Mouse (Mus musculus) heart, postnatal 10 days (tissue): ENCODE measurements at regions not wholly inside any gene's neighbourhood (a gene's known extent, or its start where the extent isn't known, plus 50 kb on each side); places are given as distances from the start of the nearest gene placed in this dataset.
"Not testable (repeated sequence)": the region's sequence is repeated elsewhere in the genome, so short reads cannot be mapped to it uniquely, and the experiment has no call there.

Source experiments
- DNase-seq, 2 experiments: peaks; one replicate each; pipeline ENCODE4 v3.0.0; 2021
- intact Hi-C: fragments of 180-260 bp; cut with DNase I; formaldehyde crosslinking; loops from one replicate; pipeline ENCODE4 v1.15.1; 2025

DNA sequence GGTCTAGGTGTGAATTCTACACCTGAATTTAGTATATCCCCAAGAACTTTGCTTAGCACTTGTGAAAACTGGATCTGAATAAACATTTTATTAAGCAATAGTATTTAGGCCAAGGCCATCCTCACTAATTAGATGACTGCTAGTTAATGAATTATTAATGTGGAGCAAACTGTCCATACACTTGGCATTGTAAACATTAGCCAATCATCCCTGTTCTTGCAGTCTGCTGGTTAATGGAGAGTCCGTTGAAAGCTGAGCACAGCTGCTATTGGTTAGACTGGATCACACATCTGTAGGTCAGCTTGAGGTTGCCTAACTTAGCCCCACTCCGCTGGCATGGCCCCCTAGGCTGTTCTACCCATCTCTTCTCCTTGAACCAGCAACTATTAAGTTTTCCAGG lies 826.2 kb upstream of the 4930452B06Rik start:
- intact Hi-C loops: no loop called here
- no peak for DNase-seq

DNA sequence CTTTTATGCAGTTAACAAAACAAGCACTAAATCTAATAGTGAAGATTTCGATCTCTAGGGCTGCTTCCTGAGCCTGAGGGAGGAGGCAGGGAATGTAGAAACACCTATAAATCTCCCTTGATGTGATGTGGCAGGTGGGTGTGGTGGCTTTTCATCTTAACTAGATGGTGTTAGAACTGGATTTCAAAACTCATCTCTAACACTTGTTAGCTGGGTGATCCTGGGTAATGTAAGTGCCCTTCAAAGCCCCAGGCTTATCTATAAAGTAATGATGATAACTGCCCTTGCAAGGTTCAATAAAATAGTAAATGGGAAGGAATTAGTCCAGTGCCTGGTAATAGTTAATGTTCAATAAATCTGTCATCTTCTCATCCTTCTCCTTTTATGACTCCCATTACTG lies 822.5 kb upstream of the 4930452B06Rik start:
- no peak for DNase-seq
- intact Hi-C loops: no loop called here

DNA sequence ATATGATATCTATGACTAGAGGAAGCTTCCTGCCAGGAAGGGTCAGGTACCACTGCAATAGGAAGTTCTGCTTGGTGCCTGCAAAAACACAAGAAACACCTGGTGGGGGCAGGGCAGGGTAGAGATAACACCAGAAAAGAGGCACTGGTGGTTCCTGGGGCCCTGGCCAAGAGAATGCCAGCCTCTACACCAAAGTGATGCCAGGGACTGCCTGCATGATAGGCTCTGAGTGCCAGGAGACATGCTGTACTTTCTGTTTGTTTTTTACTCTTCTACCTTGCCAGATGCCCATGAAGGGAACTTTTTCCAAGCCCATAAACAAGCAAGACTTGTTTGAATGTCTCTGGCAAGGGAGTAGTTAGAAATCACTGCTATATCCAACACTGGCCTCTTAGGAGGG lies 812.9 kb upstream of the 4930452B06Rik start:
- no peak for DNase-seq
- intact Hi-C loops: no loop called here

DNA sequence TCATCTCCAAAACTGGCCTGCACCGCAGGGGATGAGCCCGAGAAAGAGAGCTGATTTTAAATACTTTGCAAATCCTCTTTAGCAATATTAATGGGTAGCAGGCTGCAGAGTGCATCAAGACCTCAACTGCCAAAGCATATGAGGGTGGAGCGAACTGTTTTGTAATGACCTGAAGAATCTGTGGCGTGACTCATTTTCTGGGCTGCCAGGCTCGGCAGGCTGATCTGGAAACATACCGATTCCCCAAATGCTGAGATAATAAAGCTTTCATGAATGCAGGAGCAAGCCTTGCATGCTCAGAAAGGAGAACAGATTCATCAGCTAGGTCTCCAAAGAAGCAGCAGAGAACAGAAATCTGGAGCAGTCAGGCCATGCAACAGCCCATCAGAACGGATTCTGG lies 809.1 kb upstream of the 4930452B06Rik start:
- intact Hi-C loops: no loop called here
- DNase-seq: peak; percentile 21 to 30

DNA sequence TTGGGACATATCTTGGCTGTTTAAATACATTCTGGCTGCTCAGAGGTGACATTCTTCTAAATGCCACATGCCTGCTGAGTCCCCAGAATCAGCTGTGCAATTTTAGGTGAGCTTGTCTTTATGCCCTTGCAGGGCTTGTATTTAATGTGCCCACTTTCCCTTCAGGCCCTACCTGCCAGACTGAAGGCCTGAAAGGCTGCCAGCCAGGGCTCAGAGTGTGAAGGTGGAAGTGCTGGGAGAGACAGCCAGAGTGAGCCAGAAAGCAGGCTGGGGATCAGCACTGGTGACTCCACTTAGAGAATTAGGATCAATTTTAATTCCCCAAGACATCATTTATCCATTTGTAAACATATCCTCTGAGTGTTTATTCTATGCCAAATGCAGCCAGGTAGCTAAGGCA lies 803.6 kb upstream of the 4930452B06Rik start:
- intact Hi-C loops: no loop called here

DNA sequence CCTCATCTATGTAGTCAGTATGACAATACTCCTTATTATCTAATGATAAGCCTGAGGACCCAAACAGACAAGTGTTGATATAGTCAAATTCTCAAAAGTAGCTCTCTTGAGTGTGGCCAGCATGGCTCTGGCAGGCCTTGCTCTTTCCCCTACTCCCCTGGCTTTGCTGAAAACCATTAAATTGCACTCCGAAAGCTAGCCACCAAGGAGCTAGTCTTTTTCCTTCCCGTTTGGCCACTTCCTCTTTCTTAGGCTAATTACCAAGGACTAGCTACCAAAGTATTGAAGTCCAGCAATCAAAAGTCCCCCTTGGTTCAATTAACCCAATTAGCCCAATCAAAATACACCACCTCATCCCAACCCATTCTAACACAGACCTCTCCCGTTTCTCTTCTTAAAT lies 802.6 kb upstream of the 4930452B06Rik start:
- no peak for DNase-seq
- intact Hi-C loops: no loop called here

More for the DNA sequence above, 803.6 kb upstream of the 4930452B06Rik start:
- DNase-seq: no peak

DNA sequence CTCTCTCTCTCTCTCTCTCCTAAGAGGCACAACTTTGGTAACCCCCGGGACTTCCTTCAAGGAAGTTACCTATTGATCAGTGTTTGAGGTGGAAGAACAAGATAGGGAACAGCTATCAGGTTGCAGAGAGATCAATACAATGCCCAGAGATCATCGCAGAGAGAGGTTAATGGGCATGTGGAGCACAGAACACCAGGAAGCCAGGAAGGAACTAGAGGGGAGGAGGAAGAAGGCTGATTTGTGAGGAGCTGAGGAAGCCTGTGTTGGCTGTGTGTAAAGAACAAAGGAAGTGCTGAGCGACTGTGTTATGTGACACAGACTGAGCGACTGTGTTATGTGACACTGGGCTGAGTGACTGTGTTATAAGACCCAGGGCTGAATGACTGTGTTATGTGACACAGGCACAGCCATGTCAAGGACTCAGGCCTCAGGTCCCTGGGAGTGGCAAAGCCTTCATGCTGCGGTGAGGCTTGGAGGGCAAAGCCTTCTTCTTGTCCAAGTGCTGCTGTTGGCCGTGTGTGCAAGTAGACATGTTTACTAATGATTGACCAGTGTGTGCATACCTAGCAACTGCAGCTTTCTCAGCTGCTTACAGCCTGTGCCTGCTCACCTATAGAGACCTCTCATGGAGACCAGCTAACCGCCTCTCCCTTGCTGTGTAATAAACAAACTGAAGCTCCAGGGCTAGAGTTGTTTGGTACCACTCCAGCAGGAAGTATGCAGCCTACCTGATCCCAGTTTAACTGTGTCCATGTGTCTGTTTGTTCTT lies 801.8 kb upstream of the 4930452B06Rik start:
- intact Hi-C loops: no loop called here
- DNase-seq: no peak

DNA sequence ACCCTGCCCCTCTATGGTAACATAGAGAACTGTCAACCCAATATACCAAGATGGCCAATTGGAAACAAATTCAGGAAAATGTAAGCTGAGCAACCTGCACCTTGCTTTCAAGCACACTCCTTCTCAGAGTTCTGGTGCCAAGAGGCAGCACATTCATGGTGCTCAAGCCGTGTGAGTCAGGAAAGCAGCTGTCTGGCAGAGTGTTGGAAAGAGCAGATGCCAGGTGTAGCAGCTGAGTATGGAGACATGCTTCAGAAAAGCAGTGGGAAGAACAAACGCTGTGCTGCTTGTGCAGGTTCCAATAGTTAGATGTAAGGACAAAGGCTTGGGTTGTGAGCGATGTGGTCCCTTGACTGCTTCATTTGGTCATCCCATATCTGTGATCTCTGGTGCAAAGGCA lies 794.0 kb upstream of the 4930452B06Rik start:
- DNase-seq: no peak
- intact Hi-C loops: no loop called here

DNA sequence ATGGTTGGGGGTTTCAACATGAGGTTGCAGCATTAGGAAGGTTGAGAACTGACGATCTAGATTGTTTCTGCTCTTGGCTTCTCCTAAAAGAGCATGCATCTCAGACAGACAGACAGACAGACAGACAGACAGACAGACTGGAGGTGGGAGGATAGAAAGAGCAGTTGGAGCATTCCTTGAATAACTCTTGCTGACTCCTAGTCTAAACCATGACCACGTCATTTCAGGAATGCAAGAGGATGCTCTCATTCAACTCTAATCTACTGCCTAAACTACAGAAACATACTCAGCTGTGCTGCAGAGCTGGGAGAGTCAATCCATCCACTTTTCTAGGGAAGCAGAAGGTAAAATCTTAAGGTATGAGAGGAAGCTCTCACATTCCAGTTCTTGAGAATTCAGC lies 792.8 kb upstream of the 4930452B06Rik start:
- intact Hi-C loops: no loop called here

DNA sequence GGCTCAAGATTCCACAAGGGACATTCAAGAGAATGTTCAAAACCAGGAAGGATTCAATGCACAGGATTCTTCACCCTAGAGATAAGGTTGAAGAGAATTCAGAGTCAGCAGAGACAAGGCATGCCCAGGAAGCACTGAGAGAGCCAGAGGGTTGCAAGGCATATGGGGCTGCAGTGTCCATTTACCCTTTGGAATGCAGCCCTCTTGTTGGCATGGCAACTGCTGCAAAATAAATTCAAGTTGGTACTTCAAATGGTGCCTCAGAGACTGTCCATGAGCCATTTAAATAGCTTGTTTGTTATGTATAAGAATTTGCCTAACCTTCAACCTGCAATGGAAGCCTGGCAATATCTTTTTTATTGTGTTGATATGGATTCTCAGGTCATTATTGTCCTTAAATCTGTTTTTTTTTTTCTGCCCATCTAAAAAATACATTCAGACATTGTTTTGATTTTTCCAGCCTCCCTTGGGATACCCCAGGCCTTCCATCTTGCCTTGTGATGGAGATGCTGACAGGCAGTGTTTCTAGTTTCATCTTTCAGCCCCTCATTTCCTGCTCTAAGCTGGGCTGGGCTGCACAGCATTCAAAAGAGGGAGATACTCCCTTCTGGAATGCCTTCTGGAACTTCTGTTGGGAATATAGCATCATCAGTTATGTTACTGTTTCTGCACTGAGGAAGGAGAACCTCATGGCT lies 791.9 kb upstream of the 4930452B06Rik start:
- intact Hi-C loops: no loop called here
- no peak for DNase-seq

More for the DNA sequence above, 792.8 kb upstream of the 4930452B06Rik start:
- no peak for DNase-seq

DNA sequence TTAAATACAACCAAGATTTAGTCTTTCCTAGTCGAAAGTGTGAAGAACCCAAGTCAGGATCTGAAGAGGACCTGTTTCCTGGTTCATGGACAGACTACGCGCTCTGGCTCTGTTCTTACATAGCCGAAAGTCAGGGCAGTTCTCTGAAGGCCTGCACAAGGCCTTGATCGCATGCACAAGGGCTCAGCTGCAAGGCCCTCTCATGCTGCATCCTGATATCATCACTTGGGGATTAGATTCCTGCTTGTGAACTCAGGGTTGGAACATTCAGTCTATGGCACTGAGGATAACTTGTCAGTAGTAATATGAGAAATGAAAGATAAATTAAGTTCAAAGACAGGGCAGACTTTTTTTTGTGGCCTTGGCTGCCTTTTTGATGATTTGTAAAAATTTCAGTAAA lies 789.9 kb upstream of the 4930452B06Rik start:
- intact Hi-C loops: no loop called here
- no peak for DNase-seq

DNA sequence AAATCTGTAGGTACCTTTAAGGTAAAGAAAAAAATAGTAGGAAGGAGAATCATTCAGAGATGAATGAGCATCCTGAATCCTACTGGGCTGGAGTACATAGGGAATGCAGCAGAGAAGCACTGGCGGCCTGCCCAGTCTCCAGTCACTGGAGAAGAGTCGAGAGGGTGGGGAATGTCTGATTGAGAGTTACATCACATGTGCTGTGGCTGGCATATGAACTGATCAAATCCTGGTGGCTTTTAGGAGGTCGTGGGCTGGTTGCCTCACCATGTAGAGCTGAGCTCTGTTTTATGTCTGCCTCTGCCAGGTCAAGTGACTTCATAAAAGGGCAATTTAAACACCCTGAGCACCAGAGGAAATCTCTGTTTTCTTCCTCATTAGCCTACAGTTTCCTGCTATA lies 783.9 kb upstream of the 4930452B06Rik start:
- intact Hi-C loops: no loop called here
- DNase-seq: peak; percentile 50 to 57

DNA sequence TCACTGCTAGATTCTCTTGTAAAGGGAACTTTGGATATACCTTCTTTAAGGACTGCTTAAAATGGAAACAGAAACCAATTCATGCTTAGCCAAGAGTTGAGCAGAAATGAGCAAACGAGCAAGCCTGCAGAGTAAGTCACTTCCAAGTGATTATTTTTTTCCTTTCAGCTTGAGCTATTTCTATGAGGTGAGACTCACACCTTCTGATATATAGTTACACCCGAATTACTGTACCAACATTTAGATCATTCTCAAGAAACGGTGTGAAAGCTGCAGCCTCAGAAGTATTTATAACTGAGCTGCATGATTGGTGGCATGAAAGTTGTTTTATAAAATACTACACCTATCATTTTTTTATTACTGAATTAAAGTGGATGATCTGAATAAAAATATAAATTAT lies 771.9 kb upstream of the 4930452B06Rik start:
- DNase-seq: no peak
- intact Hi-C loops: no loop called here

DNA sequence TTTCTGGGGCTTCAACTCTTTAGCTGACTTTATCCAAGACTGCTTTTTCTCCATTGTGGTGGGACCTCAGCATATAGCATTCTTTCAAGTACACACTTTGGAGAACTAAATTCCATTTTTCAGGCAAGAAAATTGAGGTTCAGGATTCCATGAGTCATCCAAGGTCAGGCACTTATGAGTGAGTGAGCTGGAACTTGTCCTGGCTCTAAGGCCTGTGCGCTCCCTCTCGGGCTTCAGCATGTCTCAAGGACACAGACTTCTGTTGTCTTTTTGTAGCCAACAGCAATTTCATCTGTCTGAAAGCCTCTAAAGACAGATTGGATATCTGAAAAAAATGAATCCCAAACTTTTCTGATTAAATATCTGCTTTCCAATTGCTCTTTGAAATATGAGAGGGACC lies 769.1 kb upstream of the 4930452B06Rik start:
- intact Hi-C loops: no loop called here
- no peak for DNase-seq

DNA sequence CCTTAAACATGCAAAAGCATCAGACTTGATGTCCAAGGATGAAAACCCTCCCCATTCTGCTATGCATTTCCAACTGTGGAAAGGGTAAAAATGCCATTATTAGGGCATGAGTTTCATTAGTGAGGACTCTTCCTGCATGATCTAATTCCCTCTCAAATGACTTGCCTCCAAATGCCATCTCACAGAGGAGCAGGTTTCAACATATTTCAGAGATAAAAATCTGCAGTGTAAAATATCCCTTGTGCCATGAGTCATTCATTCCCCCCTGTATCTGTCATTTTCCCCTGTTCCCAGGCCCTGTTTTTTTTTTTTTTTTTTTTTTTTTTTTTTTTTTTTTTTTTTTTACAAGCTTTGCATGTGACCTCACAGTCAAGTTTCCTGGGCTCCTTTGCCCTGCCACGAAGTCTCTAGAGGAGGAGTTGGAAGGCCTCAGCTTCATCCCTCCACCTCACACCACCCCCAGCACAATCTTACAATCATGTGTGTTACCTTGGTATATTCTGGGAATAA lies 767.1 kb upstream of the 4930452B06Rik start:
- intact Hi-C loops: no loop called here

DNA sequence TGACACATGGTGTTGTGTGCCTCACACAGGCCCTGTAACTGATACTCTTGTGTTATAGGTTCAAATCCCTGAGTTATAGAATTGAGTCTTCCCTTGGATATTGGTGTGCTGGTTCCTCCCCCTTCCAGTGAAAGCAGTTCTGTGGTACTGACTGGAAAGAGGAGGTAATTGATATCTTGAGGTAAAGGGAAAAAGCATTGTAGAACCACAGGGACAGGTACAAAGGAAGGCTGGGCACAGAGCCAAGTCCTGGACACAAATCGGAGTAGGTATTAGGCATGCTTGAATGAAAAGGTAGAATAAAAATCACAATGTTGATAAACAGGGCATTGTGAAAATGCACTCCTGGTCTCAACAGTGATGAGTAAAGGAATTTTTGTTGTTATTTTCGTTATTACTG lies 765.8 kb upstream of the 4930452B06Rik start:
- no peak for DNase-seq
- intact Hi-C loops: no loop called here

More for the DNA sequence above, 767.1 kb upstream of the 4930452B06Rik start:
- no peak for DNase-seq

DNA sequence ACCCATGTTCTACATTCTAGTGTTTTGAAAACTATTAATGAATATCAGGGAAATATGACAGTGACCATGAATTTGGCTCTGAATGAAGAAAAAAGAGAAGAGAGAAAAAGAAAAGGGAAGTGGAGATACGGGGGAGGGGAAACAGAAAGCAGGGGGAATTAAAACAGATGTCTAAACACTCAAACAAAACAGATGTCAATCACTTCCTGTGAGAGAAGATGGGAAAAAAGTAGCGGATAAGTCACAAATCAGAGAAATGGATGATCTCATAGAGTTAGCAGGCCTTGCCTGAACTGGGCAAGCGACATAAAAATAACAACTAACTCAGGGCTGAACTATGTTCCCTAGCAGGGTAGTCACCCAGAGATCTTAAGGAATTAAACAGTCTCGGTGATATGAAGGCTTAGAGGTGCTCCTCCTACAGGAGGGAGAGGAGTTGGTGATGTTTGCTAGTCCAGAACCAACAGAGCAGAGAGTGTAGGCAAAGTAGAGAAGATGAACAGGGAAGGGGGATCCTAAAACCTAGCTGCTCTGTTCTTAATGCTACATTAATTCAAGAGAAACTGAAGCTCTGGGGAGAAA lies 745.9 kb upstream of the 4930452B06Rik start:
- intact Hi-C loops: no loop called here
- DNase-seq: peak; percentile 12

DNA sequence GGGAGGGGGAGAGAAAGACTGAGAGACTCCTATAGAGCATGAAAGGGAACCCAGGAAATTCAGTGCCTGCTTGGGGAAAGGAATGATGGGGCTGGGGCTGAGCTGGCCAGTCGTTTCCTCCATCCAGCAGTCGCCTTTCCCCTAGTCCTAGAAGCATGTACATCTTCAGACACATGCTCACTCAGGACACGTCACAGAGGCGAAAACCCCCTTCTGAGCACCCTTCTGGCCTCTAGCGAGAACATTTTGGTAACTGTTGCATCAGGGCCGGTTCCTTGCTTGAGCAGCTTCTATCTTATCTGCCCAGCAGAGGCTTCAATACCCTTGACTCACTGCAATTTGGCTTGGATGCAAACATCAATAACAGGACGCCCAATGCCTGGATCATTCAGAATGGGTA lies 737.6 kb upstream of the 4930452B06Rik start:
- intact Hi-C loops: no loop called here
- no peak for DNase-seq

DNA sequence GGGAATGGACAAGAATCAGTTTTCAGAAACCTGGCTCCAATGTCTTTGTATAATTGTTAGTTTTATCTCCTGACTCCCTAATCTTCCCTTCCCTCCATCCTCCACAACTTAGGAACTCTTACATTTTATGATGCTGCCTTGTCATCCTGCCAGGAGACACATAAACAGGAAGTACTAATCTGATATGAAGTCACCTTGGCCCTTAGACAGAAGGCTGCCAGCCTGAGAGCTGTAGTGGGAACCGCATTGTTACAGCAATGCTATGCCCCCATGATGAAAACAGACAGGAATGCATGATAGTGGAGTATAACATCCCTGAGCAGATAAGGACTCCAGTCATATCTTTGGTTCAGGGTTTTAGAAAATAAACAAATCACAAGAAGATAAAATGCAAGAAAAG lies 734.8 kb upstream of the 4930452B06Rik start:
- intact Hi-C loops: no loop called here
- DNase-seq: no peak

DNA sequence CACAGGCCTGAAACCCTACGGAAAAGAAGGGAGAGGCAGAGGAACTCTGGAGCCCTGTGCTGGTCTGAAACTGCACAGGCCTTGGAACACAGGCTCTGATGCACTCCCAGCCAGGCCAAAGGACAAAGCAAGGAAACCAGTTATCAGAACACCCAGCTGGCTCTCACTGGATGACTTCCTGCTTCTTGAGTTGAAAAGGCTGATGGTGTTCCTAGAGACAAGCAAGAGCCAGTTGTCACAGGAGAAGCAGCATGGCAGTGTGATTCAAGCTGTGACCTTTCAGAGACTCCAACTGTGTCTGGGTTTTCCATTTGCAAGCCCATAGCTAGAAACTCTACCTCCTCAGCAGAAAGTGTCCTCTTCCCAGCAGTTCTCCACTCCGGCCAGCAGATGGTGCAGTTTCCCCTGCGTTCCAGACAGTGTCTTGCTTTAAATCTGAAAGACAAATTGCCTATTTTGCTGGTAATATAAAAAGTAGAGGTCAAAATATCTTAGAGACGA lies 727.3 kb upstream of the 4930452B06Rik start:
- DNase-seq: peak; percentile 89 to 91
- intact Hi-C loops: loop anchor here (5.0 kb wide), 2 partner anchors 461 to 786 kb away; no protein-coding TSS in a partner anchor

DNA sequence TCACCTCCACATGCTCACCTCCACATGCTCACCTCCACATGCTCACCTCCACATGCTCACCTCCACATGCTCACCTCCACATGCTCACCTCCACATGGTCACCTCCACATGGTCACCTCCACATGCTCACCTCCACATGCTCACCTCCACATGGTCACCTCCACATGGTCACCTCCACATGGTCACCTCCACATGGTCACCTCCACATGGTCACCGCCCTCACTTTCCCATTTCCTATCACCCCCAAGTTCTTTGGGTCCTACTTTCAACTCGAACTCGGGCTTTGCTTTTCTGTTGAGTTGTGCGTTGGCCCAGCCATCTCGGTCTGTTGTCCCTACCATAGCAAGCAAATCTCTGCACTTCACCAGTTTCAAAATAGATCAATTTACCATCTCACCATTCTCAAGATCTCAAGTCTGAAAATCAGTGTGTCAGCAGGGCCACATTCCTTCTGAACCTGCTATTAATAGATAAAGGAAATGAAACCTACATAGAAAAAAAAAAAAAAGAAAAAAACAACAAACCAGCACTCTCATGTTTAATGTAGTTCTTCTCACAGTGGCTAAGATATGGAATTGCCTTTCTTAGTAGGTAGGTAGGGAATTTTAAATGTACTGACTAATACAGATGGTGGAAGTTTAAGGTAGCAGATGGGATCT lies 724.0 kb upstream of the 4930452B06Rik start:
- not testable (repeated sequence) for DNase-seq
- intact Hi-C loops: loop anchor here (5.0 kb wide), 2 partner anchors 458 to 783 kb away; no protein-coding TSS in a partner anchor
